Mouse (Mus musculus): ENCODE measurements around the gene Mtmr12.

- TF ChIP-seq GATA1 (IDR thresholded peaks at IDR 0.05; ENCODE audit: borderline replicate concordance, low read length), result no peak
- TF ChIP-seq FLI1 (IDR thresholded peaks at IDR 0.05; ENCODE audit: low read length), result no peak
These were observed 108.4 kb downstream of the Mtmr12 start for GRCm38 (mm10) chr15:12313255-12313654.
